Mouse (Mus musculus) myocyte (in vitro differentiated cells): ENCODE data around the gene Mybbp1a. TPM values are rescaled to one million over a fixed set of nuclear protein-coding genes. Genes with fewer than 3 reads are reported as not detected.

Source experiments
- H3K27me3 ChIP-seq: one replicate; pipeline ENCODE4 v1.6.1; 2011; ENCODE audit not compliant: control insufficient read depth, insufficient read depth, insufficient read length
- H3K36me3 ChIP-seq: one replicate; pipeline ENCODE4 v1.6.1; 2011; ENCODE audit not compliant: control insufficient read depth, insufficient read depth
- H3K4me2 ChIP-seq: one replicate; pipeline ENCODE4 v1.6.1; 2011; ENCODE audit warnings: low read depth, control low read depth
- H3K4me3 ChIP-seq: one replicate; pipeline ENCODE4 v1.5.1; 2011; ENCODE audit warnings: mild to moderate bottlenecking, control low read depth, moderate library complexity
- H3K79me2 ChIP-seq: one replicate; pipeline ENCODE4 v1.6.1; 2011; ENCODE audit not compliant: control insufficient read depth, insufficient read depth
- H3ac ChIP-seq: one replicate; pipeline ENCODE4 v1.6.1; 2011; ENCODE audit not compliant: control insufficient read depth, insufficient read length
- CEBPB ChIP-seq: IDR thresholded peaks from 2 replicates; pipeline ENCODE4 v1.6.1; 2011; ENCODE audit warnings: mild to moderate bottlenecking, moderate library complexity; ENCODE audit not compliant: poor library complexity, insufficient read depth, severe bottlenecking
- E2F4 ChIP-seq: IDR thresholded peaks from one replicate; pipeline ENCODE4 v1.6.1; 2011; ENCODE audit warnings: mild to moderate bottlenecking, control low read depth, moderate library complexity; ENCODE audit not compliant: insufficient read depth
- MAX ChIP-seq: IDR thresholded peaks from one replicate; pipeline ENCODE4 v1.6.1; 2011; ENCODE audit warnings: low read depth, mild to moderate bottlenecking, control low read depth
- MYOD1 ChIP-seq, 3 experiments: IDR thresholded peaks; one replicate each; pipeline ENCODE4 v1.6.1; 2011; ENCODE audit warnings: control low read depth in 2 of 3, low read depth in 2 of 3, mild to moderate bottlenecking in 2 of 3, moderate library complexity in 1 of 3; ENCODE audit not compliant: insufficient read length in 2 of 3, control insufficient read depth in 1 of 3
- MYOG ChIP-seq, 3 experiments: IDR thresholded peaks; one replicate each; pipeline ENCODE4 v1.6.1; 2011; ENCODE audit warnings: control low read depth in 2 of 3, low read depth in 2 of 3, mild to moderate bottlenecking in 2 of 3; ENCODE audit not compliant: insufficient read length in 2 of 3, control insufficient read depth in 1 of 3, insufficient read depth in 1 of 3
- POLR2A ChIP-seq: IDR thresholded peaks from one replicate; pipeline ENCODE4 v1.6.1; 2011; ENCODE audit warnings: low read depth, mild to moderate bottlenecking, control low read depth, moderate library complexity; ENCODE audit not compliant: insufficient read length
- POLR2AphosphoS2 ChIP-seq: IDR thresholded peaks from one replicate; pipeline ENCODE4 v1.6.1; 2011; ENCODE audit warnings: low read depth, control low read depth; ENCODE audit not compliant: insufficient read length
- REST ChIP-seq: IDR thresholded peaks from one replicate; pipeline ENCODE4 v1.6.1; 2011; ENCODE audit warnings: mild to moderate bottlenecking, control low read depth, moderate library complexity; ENCODE audit not compliant: insufficient read depth, insufficient read length
- SRF ChIP-seq: IDR thresholded peaks from one replicate; pipeline ENCODE4 v1.6.1; 2011; ENCODE audit warnings: low read depth; ENCODE audit not compliant: control insufficient read depth, insufficient read length
- TCF12 ChIP-seq: IDR thresholded peaks from one replicate; pipeline ENCODE4 v1.6.1; 2011; ENCODE audit warnings: mild to moderate bottlenecking, control low read depth; ENCODE audit not compliant: poor library complexity, insufficient read depth, severe bottlenecking
- TCF3 ChIP-seq: IDR thresholded peaks from one replicate; pipeline ENCODE4 v1.6.1; 2011; ENCODE audit warnings: low read depth, control low read depth; ENCODE audit not compliant: insufficient read length
- USF1 ChIP-seq: IDR thresholded peaks from one replicate; pipeline ENCODE4 v1.6.1; 2011; ENCODE audit warnings: low read depth, mild to moderate bottlenecking, control low read depth, moderate library complexity
- polyA plus RNA-seq: library from polyadenylated mRNA; unstranded; fragments of >200 nt; fragmentation: generic; extraction: Trizol; gene quantifications from one replicate; pipeline ENCODE4 v1.2.1, GENCODE M21; 2012; ENCODE audit warnings: missing spikeins

The Mybbp1a gene
- polyA plus RNA-seq, 1 experiment = 138 TPM

DNA sequence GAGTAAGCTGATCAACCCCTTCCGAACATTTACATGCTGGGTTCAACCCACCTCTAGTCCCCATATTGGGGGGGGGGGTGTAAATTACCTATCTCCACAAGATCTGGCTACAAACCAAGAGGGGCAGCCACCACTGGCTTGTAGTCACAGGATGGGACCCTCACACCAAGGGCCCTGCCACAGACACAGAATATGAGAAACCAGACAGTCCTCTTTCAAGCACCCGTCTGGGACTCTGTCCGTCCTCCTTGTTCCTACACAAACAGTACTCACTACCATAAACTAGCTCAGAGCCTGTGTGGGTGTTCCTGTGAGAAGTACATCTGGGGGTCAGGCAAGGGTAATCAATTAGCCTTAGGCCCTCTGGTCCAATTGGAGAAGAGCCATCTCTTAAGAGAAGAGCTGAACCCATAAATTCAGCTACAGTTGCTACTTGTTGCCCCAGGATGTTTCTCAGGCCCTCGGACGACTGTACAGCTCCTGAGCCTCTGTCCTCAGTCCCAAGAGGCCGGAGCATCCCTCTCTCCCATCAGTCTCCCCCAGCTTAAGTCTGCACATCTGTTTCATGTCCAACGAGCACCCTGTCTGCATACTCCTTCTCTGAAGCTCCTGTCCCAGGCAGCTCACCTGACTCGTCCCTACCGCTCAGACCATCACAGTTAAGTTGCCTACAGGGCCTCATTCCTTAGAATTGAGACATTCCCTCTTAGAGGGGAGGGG lies 32.5 kb upstream of the Mybbp1a start:
- no peaks in the 10 kb centered on the region for H3K79me2 ChIP-seq
- no peak overlapping the region for H3K4me2 ChIP-seq
- TF ChIP-seq REST (no peak), MAX (no peak), MYOG (IDR thresholded peaks at IDR 0.05; ENCODE audit: control insufficient read depth in 1 of 3, insufficient read depth in 1 of 3, insufficient read length in 2 of 3, low read depth in 2 of 3) (no peak), E2F4 (no peak), CEBPB (no peak), SRF (no peak), TCF12 (no peak), POLR2A (no peak), POLR2AphosphoS2 (no peak), MYOD1 (IDR thresholded peaks at IDR 0.05; ENCODE audit: control insufficient read depth in 1 of 3, insufficient read length in 2 of 3, low read depth in 2 of 3) (no peak), USF1 (no peak), TCF3 (no peak)
- no peak overlapping the region for H3ac ChIP-seq
- peaks cover 76% of the 10 kb centered on the region for H3K27me3 ChIP-seq
- H3K4me3 ChIP-seq = no peak overlapping the region
- no peaks in the 10 kb centered on the region for H3K36me3 ChIP-seq

- Histone ChIP-seq H3ac (no peak overlapping the region), H3K79me2 (no peaks in the 10 kb centered on the region), H3K4me2 (peak overlapping the region; percentile 42), H3K27me3 (peaks cover 77% of the 10 kb centered on the region), H3K36me3 (no peaks in the 10 kb centered on the region), H3K4me3 (peak overlapping the region; percentile 3)
- TF ChIP-seq TCF3 (no peak), MYOD1 (IDR thresholded peaks at IDR 0.05; ENCODE audit: control insufficient read depth in 1 of 3, insufficient read length in 2 of 3, low read depth in 2 of 3) (no peak), SRF (no peak), POLR2AphosphoS2 (no peak), CEBPB (no peak), USF1 (no peak), E2F4 (no peak), MYOG (IDR thresholded peaks at IDR 0.05; ENCODE audit: control insufficient read depth in 1 of 3, insufficient read depth in 1 of 3, insufficient read length in 2 of 3, low read depth in 2 of 3) (no peak)
Measured at GRCm38 (mm10) chr11:72409649-72410385, 31.3 kb upstream of the Mybbp1a start.

GRCm38 (mm10) chr11:72410521-72411092 lies 30.5 kb upstream of the Mybbp1a start:
- Histone ChIP-seq H3K79me2 (no peaks in the 10 kb centered on the region), H3K4me2 (peak overlapping the region; percentile 64), H3K36me3 (no peaks in the 10 kb centered on the region), H3K27me3 (peaks cover 75% of the 10 kb centered on the region), H3K4me3 (peak overlapping the region; percentile 3), H3ac (no peak overlapping the region)
- TF ChIP-seq USF1 (no peak), REST (no peak), TCF3 (no peak), POLR2A (no peak), TCF12 (no peak), MAX (no peak), SRF (no peak), MYOG (IDR thresholded peaks at IDR 0.05; ENCODE audit: control insufficient read depth in 1 of 3, insufficient read depth in 1 of 3, insufficient read length in 2 of 3, low read depth in 2 of 3) (no peak)

- TF ChIP-seq POLR2A (peak; percentile 59), SRF (no peak), TCF12 (no peak), CEBPB (no peak), TCF3 (no peak), E2F4 (no peak), MAX (no peak), REST (no peak), MYOD1 (IDR thresholded peaks at IDR 0.05; ENCODE audit: control insufficient read depth in 1 of 3, insufficient read length in 2 of 3, low read depth in 2 of 3) (no peak), POLR2AphosphoS2 (peak; percentile 28), MYOG (IDR thresholded peaks at IDR 0.05; ENCODE audit: control insufficient read depth in 1 of 3, insufficient read depth in 1 of 3, insufficient read length in 2 of 3, low read depth in 2 of 3) (no peak), USF1 (no peak)
- peak within 1 kb of the TSS; percentile 3 for H3K4me3 ChIP-seq
- H3K36me3 ChIP-seq = no peaks in the 10 kb centered on the region
- H3K4me2 ChIP-seq = peak within 1 kb of the TSS; percentile 64
- no peaks in the 10 kb centered on the region for H3K79me2 ChIP-seq
- peaks cover 68% of the 10 kb centered on the region for H3K27me3 ChIP-seq
- no peak within 1 kb of the TSS for H3ac ChIP-seq
Measured at GRCm38 (mm10) chr11:72411093-72411921, 29.8 kb upstream of the Mybbp1a start, which contains the start of gene Smtnl2. Gene Smtnl2 (minus strand): TSS chr11:72411713.
